Mouse (Mus musculus) midbrain, embryonic 16.5 days (tissue): ENCODE measurements around the gene Ss18l2. TPM values are rescaled to one million over a fixed set of nuclear protein-coding genes. Genes with fewer than 3 reads are reported as not detected.

Experiments used
- ATAC-seq: fragments of 200-750 bp; cut with Nextera tagmentation; 2 replicates; pipeline ENCODE4 v1.8.0; 2017; ENCODE audit warnings: moderate TSS enrichment
- H3K27ac ChIP-seq: fragments of 300-500 bp; sonication (generic); 2 replicates; pipeline ENCODE4 v1.5.1; 2014; ENCODE audit warnings: mild to moderate bottlenecking, low read length, mixed read lengths
- H3K27me3 ChIP-seq: fragments of 300-500 bp; sonication (generic); 2 replicates; pipeline ENCODE4 v1.6.1; 2014; ENCODE audit warnings: low read depth, low read length, mixed read lengths; ENCODE audit not compliant: control insufficient read depth, insufficient read depth
- H3K36me3 ChIP-seq: fragments of 300-500 bp; sonication (generic); 2 replicates; pipeline ENCODE4 v1.6.1; 2014; ENCODE audit warnings: mild to moderate bottlenecking, low read length, moderate library complexity, mixed read lengths; ENCODE audit not compliant: control insufficient read depth, insufficient read depth
- H3K4me1 ChIP-seq: fragments of 300-500 bp; sonication (generic); 2 replicates; pipeline ENCODE4 v1.6.1; 2014; ENCODE audit warnings: mild to moderate bottlenecking, low read length, mixed read lengths; ENCODE audit not compliant: control insufficient read depth, insufficient read depth
- H3K4me2 ChIP-seq: fragments of 300-500 bp; sonication (generic); 2 replicates; pipeline ENCODE4 v1.6.1; 2014; ENCODE audit warnings: mild to moderate bottlenecking, low read length, mixed read lengths
- H3K4me3 ChIP-seq: fragments of 300-500 bp; sonication (generic); 2 replicates; pipeline ENCODE4 v1.5.1; 2014; ENCODE audit warnings: low read depth, mild to moderate bottlenecking, low read length, moderate library complexity, mixed read lengths
- H3K9ac ChIP-seq: fragments of 300-500 bp; sonication (generic); 2 replicates; pipeline ENCODE4 v1.6.1; 2014; ENCODE audit warnings: low read depth, low read length, mixed read lengths
- H3K9me3 ChIP-seq: fragments of 300-500 bp; sonication (generic); replicated peaks from 2 replicates; pipeline ENCODE4 v1.6.1; 2014; ENCODE audit warnings: mild to moderate bottlenecking, low read length, mixed read lengths; ENCODE audit not compliant: control insufficient read depth, poor library complexity, severe bottlenecking
- WGBS: fragments of 180-500 bp; shearing (Covaris S2); extraction: QIAGEN DNeasy Blood & Tissue Kit; methylation state at CpG from one replicate; pipeline ENCODE4 v1.1.7; 2014; 5-methylcytosine and 5-hydroxymethylcytosine counted together
- polyA plus RNA-seq: library from polyadenylated mRNA; unstranded; fragments of >200 nt; fragmentation: Nextera tagmentation; extraction: Ambion mirVana; gene quantifications from 2 replicates; pipeline ENCODE4 v1.2.1, GENCODE M21; 2015

The Ss18l2 gene
- polyA plus RNA-seq, 1 experiment from 2014 or later: 157 TPM

DNA sequence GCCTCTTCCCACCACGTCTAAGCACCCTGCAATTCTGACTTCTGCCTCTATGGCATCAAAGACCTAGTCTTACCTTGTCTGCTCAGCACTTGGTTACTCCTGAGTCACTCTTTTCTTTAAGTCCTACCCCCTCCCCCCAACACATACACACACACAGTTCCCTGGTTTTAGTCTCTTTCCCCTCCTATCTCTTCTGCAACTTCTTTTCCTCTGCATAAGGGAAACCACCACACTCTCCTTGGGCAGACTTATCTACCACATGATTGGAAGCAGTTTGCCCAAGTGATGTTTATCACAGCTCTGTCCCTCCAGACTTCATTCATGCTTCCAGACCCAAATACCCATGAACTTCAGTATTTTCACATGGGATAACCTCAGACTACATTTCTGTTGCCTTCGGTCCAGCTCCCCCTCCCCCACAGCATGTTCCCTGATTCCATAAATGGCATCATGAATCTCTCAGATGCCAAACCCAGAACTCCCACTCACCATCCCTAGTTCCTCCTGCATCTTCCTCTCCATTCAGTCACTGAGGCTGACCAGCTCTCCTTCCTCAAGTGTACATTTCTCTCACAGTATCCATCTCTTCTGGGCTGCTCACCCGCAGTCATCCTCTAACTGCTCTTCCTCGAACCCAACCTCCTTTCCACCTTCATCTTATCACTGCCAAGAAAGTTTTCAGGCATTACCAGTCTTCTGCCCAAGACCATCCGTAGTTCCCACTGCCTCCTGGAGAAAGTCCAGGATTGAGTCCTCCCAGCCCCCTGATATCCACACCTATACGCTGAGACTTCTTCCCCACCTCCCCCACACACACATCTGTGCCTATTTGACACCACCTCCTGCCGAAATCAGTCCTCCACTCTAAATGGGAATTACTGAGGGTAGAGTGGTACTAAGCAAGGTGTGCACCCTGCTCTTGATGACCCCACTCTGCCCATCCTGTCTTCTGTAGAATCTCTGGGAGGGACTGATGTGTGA is 1.3 kb upstream of the Ss18l2 start:
- H3K4me1 ChIP-seq: peaks cover 27% of the 10 kb centered on the region
- no peak overlapping the region for H3K4me2 ChIP-seq
- H3K9ac ChIP-seq: no peak overlapping the region
- no peaks in the 10 kb centered on the region for H3K36me3 ChIP-seq
- no peak for ATAC-seq
- 69% methylated on average over 7 of the region's 7 CpGs for WGBS
- H3K9me3 ChIP-seq: no peaks in the 10 kb centered on the region
- no peak overlapping the region for H3K4me3 ChIP-seq
- no peak overlapping the region for H3K27ac ChIP-seq
- no peaks in the 10 kb centered on the region for H3K27me3 ChIP-seq

DNA sequence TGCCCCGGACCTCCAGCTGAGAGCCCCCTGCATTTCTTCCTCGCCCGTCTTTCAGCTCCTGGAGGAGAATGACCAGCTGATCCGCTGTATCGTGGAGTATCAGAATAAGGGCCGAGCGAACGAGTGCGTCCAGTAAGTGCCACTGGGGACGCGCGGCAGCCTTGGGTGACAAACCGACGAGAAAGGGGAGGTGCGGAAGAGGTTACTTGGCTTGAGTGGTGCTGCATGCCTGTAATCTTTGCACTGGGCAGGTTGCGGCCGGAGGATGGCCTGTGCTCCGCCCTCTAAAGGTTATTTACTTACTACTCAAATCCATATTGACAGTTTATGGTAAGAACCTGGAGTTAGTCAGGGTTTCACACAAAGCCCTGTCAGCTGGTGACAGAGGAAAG is 451 bp downstream of the Ss18l2 start:
- ATAC-seq: peak; percentile 26
- Histone ChIP-seq H3K4me1 (peaks cover 17% of the 10 kb centered on the region), H3K36me3 (no peaks in the 10 kb centered on the region), H3K27ac (peak overlapping the region; percentile 94), H3K4me2 (peak overlapping the region; percentile 84), H3K9ac (peak overlapping the region; percentile 89), H3K4me3 (peak overlapping the region; percentile 82), H3K27me3 (no peaks in the 10 kb centered on the region), H3K9me3 (no peaks in the 10 kb centered on the region)
- under 1% methylated on average over 18 of the region's 18 CpGs for WGBS

DNA sequence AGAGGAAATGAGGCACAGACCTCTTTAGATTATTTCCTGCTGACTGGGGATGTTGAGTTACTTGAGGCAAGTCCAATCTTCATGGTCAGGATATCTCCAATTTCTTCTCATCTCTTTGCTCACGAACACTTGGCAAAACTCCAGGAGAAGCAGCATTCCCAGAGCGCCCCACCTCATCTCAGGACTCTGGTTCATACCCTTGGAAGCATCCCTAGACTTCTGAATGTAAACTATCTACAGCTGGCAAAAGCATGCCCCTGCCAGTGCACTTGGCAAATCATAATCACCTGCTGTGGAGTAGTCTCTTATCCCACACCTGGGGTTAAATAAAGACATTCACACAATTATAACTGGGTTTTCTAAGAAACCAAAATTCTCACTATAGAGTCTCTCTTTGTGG is 6.9 kb downstream of the Ss18l2 start:
- Histone ChIP-seq H3K27me3 (no peaks in the 10 kb centered on the region), H3K9me3 (no peaks in the 10 kb centered on the region), H3K36me3 (no peaks in the 10 kb centered on the region), H3K9ac (no peak overlapping the region), H3K4me2 (no peak overlapping the region), H3K4me3 (no peak overlapping the region), H3K4me1 (peaks cover 23% of the 10 kb centered on the region), H3K27ac (no peak overlapping the region)
- ATAC-seq: no peak
- 90% methylated on average over 2 of the region's 2 CpGs for WGBS

DNA sequence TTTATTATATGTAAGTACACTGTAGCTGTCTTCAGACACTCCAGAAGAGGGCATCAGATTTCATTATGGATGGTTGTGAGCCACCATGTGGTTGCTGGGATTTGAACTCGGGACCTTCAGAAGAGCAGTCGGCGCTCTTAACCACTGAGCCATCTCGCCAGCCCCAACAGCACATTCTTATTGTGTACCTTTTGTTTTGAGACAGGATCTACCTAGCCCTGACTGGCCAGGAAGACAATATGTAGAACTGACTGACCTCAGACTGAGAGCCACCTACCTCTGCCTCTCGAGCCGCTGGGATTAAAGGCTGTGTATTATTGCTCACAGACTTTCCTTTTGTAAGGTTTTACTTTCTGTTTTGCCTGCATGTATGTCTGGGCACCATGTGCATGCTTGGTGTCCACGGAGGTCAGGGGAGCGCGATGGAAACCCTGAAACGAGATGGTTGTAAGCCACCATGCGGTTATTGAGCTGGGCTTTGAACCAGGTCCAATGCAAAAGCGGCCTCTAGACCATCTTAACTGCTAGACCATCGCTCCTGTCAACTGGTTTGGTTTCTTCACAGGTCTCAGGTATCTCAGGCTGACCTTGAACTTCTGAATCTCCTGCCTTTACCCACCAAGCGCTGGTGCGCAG is 8.1 kb downstream of the Ss18l2 start:
- H3K4me3 ChIP-seq: peak overlapping the region; percentile 64
- H3K4me1 ChIP-seq: peaks cover 21% of the 10 kb centered on the region
- H3K9me3 ChIP-seq: no peaks in the 10 kb centered on the region
- no peaks in the 10 kb centered on the region for H3K36me3 ChIP-seq
- WGBS: 66% methylated on average over 15 of the region's 15 CpGs
- peak; percentile 5 for ATAC-seq
- H3K27me3 ChIP-seq: no peaks in the 10 kb centered on the region
- peak overlapping the region; percentile 94 for H3K27ac ChIP-seq
- peak overlapping the region; percentile 79 for H3K9ac ChIP-seq
- H3K4me2 ChIP-seq: peak overlapping the region; percentile 69

DNA sequence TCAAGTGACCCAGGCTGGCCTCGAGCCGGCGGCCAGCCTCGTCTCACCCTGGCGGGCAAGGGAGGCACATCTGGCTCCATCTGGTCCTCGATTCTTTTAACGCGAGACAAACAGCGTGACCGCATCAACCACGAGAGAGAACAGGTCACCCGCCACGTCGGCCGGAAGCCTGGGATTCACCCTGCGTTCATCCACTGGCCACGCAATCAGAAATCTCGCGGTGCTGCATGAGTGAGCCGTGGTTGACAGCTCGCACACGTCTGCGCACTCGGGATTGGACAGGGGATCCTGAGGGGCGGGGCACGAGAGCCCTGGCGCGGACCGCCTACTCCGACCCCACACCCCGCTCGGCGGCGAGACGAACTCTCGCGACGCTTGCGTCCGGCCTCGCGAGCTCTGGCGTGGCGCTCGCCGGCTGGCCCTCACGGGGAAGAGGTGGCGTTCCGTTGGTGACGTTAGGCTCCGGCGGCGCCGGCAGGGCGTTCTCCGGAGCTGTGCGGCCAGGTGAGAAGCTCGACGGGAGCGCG is 8.7 kb downstream of the Ss18l2 start, which contains the start of gene Nktr:
TSS of gene Nktr (plus strand) at position 378 of the 527 bp plus-strand sequence.
- Histone ChIP-seq H3K9me3 (no peaks in the 10 kb centered on the region), H3K36me3 (no peaks in the 10 kb centered on the region), H3K27ac (peak within 1 kb of the TSS; percentile 94), H3K9ac (peak within 1 kb of the TSS; percentile 89), H3K4me3 (peak within 1 kb of the TSS; percentile 64), H3K4me2 (peak within 1 kb of the TSS; percentile 69), H3K4me1 (peaks cover 23% of the 10 kb centered on the region), H3K27me3 (no peaks in the 10 kb centered on the region)
- WGBS: 0% methylated on average over 57 of the region's 61 CpGs
- ATAC-seq: peak; percentile 99

DNA sequence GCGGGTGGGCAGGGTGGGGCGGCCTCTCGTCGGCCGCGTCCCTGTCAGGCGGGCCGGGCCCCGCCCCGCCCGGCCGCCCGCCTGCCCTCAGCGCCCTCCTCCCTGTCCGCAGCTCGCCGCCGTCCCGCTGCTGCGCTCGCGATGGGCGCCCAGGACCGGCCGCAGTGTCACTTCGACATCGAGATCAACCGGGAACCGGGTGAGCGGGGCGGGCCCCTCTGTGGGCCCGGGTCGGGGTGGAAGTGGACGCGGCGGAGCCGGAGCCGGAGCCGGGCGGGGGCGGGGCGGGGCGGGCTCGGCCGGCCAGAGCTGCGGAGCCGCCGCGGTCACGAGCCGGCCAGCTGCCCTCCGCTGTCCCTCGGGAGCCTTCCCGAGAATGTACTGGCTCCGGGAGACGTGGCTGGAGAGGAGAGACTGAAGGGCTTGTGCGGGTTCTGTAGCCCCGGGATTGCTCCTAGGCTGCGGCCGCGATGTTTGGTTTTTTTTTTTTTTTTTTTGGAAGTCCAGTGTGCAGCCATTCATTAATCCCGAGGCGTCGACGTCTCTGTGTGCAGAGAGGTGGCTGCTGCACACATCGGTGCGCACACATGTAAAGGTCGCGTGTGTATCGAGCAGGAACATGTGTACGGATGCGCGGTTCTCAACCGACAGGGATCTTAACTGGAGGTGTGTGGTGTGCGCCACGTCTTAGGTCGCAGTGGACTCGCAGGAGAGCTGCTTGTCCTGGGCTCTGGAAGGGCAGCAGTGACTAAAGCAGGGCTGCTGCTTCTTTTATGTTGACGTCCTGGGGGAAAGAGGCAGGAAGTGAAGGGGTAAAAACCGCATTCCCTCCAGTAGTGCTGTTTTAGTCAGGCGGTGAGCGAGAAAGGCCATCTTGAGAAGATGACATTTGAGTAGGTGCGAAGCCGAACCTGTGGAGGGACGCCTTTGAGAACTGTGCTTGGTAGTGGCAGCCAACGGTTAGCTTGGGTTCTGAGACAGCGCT is 9.5 kb downstream of the Ss18l2 start:
- peak; percentile 66 for ATAC-seq
- Histone ChIP-seq H3K27ac (peak overlapping the region; percentile 88), H3K9me3 (no peaks in the 10 kb centered on the region), H3K4me1 (peaks cover 23% of the 10 kb centered on the region), H3K4me3 (peak overlapping the region; percentile 64), H3K9ac (peak overlapping the region; percentile 89), H3K4me2 (peak overlapping the region; percentile 68), H3K36me3 (no peaks in the 10 kb centered on the region), H3K27me3 (no peaks in the 10 kb centered on the region)
- WGBS: under 1% methylated on average over 77 of the region's 87 CpGs

DNA sequence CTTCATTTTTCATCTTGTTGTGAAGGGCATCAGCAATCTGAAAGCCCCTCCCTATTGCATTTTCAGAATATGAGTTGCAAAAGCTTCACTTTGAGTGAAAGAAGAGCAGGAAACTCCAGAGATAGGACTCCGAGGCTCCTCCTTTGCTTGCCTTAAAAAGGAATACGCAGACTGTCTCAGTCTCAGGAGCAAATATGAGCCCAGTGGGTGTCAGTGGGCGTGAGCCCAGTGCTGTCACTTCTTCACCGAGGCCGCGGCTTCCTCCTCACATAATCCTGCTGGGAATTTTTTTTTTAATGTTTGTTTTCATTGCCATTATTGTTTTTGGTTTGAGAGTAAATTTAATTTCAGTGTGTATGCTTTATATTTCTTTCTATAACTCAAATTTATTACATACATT is 30.4 kb downstream of the Ss18l2 start:
- no peak overlapping the region for H3K4me2 ChIP-seq
- no peaks in the 10 kb centered on the region for H3K27me3 ChIP-seq
- H3K27ac ChIP-seq: no peak overlapping the region
- no peaks in the 10 kb centered on the region for H3K4me1 ChIP-seq
- H3K4me3 ChIP-seq: no peak overlapping the region
- H3K9me3 ChIP-seq: no peaks in the 10 kb centered on the region
- no peak overlapping the region for H3K9ac ChIP-seq
- peaks cover 24% of the 10 kb centered on the region for H3K36me3 ChIP-seq
- ATAC-seq: no peak
- 88% methylated on average over 6 of the region's 6 CpGs for WGBS

DNA sequence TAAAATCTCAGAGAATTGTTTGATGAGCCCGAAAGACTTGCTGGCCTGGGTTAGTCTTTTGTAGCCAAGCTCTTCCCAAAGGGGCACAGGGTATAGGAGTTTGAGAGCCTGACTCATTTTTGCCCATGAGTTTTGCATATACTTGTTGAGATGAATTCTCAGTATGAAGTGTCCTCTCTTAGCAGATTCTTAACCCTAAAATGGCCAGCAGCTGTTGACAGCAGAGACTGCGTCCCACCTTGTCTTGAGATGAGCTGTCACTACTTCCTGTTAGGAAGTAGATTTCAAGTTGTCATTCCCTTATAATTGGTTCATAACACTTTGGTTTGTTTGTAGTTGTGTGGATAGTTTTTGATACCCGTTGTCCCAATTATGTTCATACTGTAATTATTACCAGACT is 31.0 kb downstream of the Ss18l2 start:
- H3K4me1 ChIP-seq: no peaks in the 10 kb centered on the region
- no peak overlapping the region for H3K9ac ChIP-seq
- ATAC-seq: no peak
- H3K4me2 ChIP-seq: no peak overlapping the region
- no peaks in the 10 kb centered on the region for H3K9me3 ChIP-seq
- H3K27ac ChIP-seq: no peak overlapping the region
- no peaks in the 10 kb centered on the region for H3K27me3 ChIP-seq
- WGBS: 95% methylated on average over 3 of the region's 3 CpGs
- peaks cover 24% of the 10 kb centered on the region for H3K36me3 ChIP-seq
- H3K4me3 ChIP-seq: no peak overlapping the region
